Mouse (Mus musculus): ENCODE data around the gene Gan. TPM values are rescaled to one million over a fixed set of nuclear protein-coding genes. Genes with fewer than 3 reads are reported as not detected.

The Gan gene
- polyA plus RNA-seq, 2 experiments = 0.62 to 1.6 TPM

GRCm38 (mm10) chr8:117123850-117124633 lies 33.9 kb upstream of the Gan start:
- no peaks in the 10 kb centered on the region for H3K36me3 ChIP-seq (replicated peaks; ENCODE audit: control insufficient read depth, insufficient read depth, low read depth)
- H3K9me3 ChIP-seq (ENCODE audit: control insufficient read depth, low read length) = no peaks in the 10 kb centered on the region
- H3K9ac ChIP-seq (replicated peaks) = no peak overlapping the region
- no peak for TF ChIP-seq CTCF (IDR thresholded peaks at IDR 0.05; ENCODE audit: low read depth)
- TF ChIP-seq EP300 (IDR thresholded peaks at IDR 0.05; ENCODE audit: low read depth) = no peak
- no peak overlapping the region for H3K4me2 ChIP-seq (ENCODE audit: low read depth)
- 0 out of 4 replicates have a peak, but pooled peaks cover 0 to 1% of the 10 kb centered on the region in 2 experiments for H3K4me1 ChIP-seq (replicated peaks; ENCODE audit: control insufficient read depth in 2 of 2, insufficient read depth in 2 of 2, low read length in 1 of 2)
- H3K4me3 ChIP-seq (ENCODE audit: insufficient read depth in 1 of 2, low read depth in 2 of 2, low read length in 2 of 2) = no peak overlapping the region
- ATAC-seq (ENCODE audit: insufficient read depth) (no peak), DNase-seq (ENCODE audit: low read depth in 3 of 3, low spot score in 3 of 3) (no peak)
- H3K27ac ChIP-seq = no peak overlapping the region
- WGBS (ENCODE audit: insufficient replicate concordance) = 54% methylated on average over 13 of the region's 13 CpGs
- no peaks in the 10 kb centered on the region for H3K27me3 ChIP-seq (ENCODE audit: control insufficient read depth, insufficient read depth, low read length)

GRCm38 (mm10) chr8:117125854-117126253 lies 32.1 kb upstream of the Gan start:
- Histone ChIP-seq H3K27me3 (ENCODE audit: control insufficient read depth, insufficient read depth, low read length) (no peaks in the 10 kb centered on the region), H3K4me3 (ENCODE audit: insufficient read depth in 1 of 2, low read depth in 2 of 2, low read length in 2 of 2) (no peak overlapping the region), H3K9me3 (ENCODE audit: control insufficient read depth, low read length) (no peaks in the 10 kb centered on the region), H3K9ac (replicated peaks) (no peak overlapping the region), H3K4me2 (ENCODE audit: low read depth) (no peak overlapping the region), H3K4me1 (replicated peaks; ENCODE audit: control insufficient read depth in 2 of 2, insufficient read depth in 2 of 2, low read length in 1 of 2) (0 out of 4 replicates have a peak, but pooled peaks cover 0 to 1% of the 10 kb centered on the region in 2 experiments), H3K27ac (no peak overlapping the region), H3K36me3 (replicated peaks; ENCODE audit: control insufficient read depth, insufficient read depth, low read depth) (no peaks in the 10 kb centered on the region)
- DNase-seq (ENCODE audit: low read depth in 3 of 3, low spot score in 3 of 3) (no peak), ATAC-seq (ENCODE audit: insufficient read depth) (no peak)
- TF ChIP-seq CTCF (IDR thresholded peaks at IDR 0.05; ENCODE audit: low read depth) (no peak), EP300 (IDR thresholded peaks at IDR 0.05; ENCODE audit: low read depth) (no peak)
- WGBS (ENCODE audit: insufficient replicate concordance) = 66% methylated on average over 3 of the region's 3 CpGs

- 60% methylated on average over 3 of the region's 3 CpGs for WGBS (ENCODE audit: insufficient replicate concordance)
- no peak overlapping the region for H3K4me2 ChIP-seq (ENCODE audit: low read depth)
Measured at GRCm38 (mm10) chr8:117126411-117126810, 31.5 kb upstream of the Gan start.

GRCm38 (mm10) chr8:117127063-117127462 lies 30.9 kb upstream of the Gan start:
- Histone ChIP-seq H3K9ac (replicated peaks) (no peak overlapping the region), H3K36me3 (replicated peaks; ENCODE audit: control insufficient read depth, insufficient read depth, low read depth) (no peaks in the 10 kb centered on the region), H3K4me3 (ENCODE audit: insufficient read depth in 1 of 2, low read depth in 2 of 2, low read length in 2 of 2) (no peak overlapping the region), H3K27ac (no peak overlapping the region), H3K4me1 (replicated peaks; ENCODE audit: control insufficient read depth in 2 of 2, insufficient read depth in 2 of 2, low read length in 1 of 2) (no peaks in the 10 kb centered on the region), H3K9me3 (ENCODE audit: control insufficient read depth, low read length) (no peaks in the 10 kb centered on the region), H3K27me3 (ENCODE audit: control insufficient read depth, insufficient read depth, low read length) (no peaks in the 10 kb centered on the region), H3K4me2 (ENCODE audit: low read depth) (no peak overlapping the region)
- no peak for ATAC-seq (ENCODE audit: insufficient read depth)
- peak; percentile 68 for TF ChIP-seq CTCF (IDR thresholded peaks at IDR 0.05; ENCODE audit: low read depth)
- no peak for TF ChIP-seq EP300 (IDR thresholded peaks at IDR 0.05; ENCODE audit: low read depth)
- DNase-seq (ENCODE audit: low read depth in 3 of 3, low spot score in 3 of 3) = no peak
- 34% methylated on average over 8 of the region's 8 CpGs for WGBS (ENCODE audit: insufficient replicate concordance)

More at GRCm38 (mm10) chr8:117126411-117126810, 31.5 kb upstream of the Gan start:
- ATAC-seq (ENCODE audit: insufficient read depth) = no peak
- no peak overlapping the region for H3K27ac ChIP-seq
- H3K4me3 ChIP-seq (ENCODE audit: insufficient read depth in 1 of 2, low read depth in 2 of 2, low read length in 2 of 2) = no peak overlapping the region
- no peaks in the 10 kb centered on the region for H3K9me3 ChIP-seq (ENCODE audit: control insufficient read depth, low read length)
- no peak for DNase-seq (ENCODE audit: low read depth in 3 of 3, low spot score in 3 of 3)
- H3K27me3 ChIP-seq (ENCODE audit: control insufficient read depth, insufficient read depth, low read length) = no peaks in the 10 kb centered on the region
- no peak for TF ChIP-seq CTCF (IDR thresholded peaks at IDR 0.05; ENCODE audit: low read depth)
- TF ChIP-seq EP300 (IDR thresholded peaks at IDR 0.05; ENCODE audit: low read depth) = no peak
- no peaks in the 10 kb centered on the region for H3K4me1 ChIP-seq (replicated peaks; ENCODE audit: control insufficient read depth in 2 of 2, insufficient read depth in 2 of 2, low read length in 1 of 2)
- no peaks in the 10 kb centered on the region for H3K36me3 ChIP-seq (replicated peaks; ENCODE audit: control insufficient read depth, insufficient read depth, low read depth)
- no peak overlapping the region for H3K9ac ChIP-seq (replicated peaks)

GRCm38 (mm10) chr8:117133702-117134101 lies 24.2 kb upstream of the Gan start:
- H3K27ac ChIP-seq = no peak overlapping the region
- no peaks in the 10 kb centered on the region for H3K36me3 ChIP-seq (replicated peaks; ENCODE audit: control insufficient read depth, insufficient read depth, low read depth)
- WGBS (ENCODE audit: insufficient replicate concordance) = 38% methylated on average over 3 of the region's 3 CpGs
- no peaks in the 10 kb centered on the region for H3K27me3 ChIP-seq (ENCODE audit: control insufficient read depth, insufficient read depth, low read length)
- ATAC-seq (ENCODE audit: insufficient read depth) (no peak), DNase-seq (ENCODE audit: low read depth in 3 of 3, low spot score in 3 of 3) (no peak)
- H3K9me3 ChIP-seq (ENCODE audit: control insufficient read depth, low read length) = no peaks in the 10 kb centered on the region
- no peak overlapping the region for H3K4me3 ChIP-seq (ENCODE audit: insufficient read depth in 1 of 2, low read depth in 2 of 2, low read length in 2 of 2)
- peaks cover 0 to 10% of the 10 kb centered on the region in 2 experiments; a peak in 2 of 4 replicates for H3K4me1 ChIP-seq (replicated peaks; ENCODE audit: control insufficient read depth in 2 of 2, insufficient read depth in 2 of 2, low read length in 1 of 2)
- H3K9ac ChIP-seq (replicated peaks) = no peak overlapping the region
- TF ChIP-seq EP300 (IDR thresholded peaks at IDR 0.05; ENCODE audit: low read depth) = no peak
- no peak for TF ChIP-seq CTCF (IDR thresholded peaks at IDR 0.05; ENCODE audit: low read depth)
- no peak overlapping the region for H3K4me2 ChIP-seq (ENCODE audit: low read depth)
